Mouse (Mus musculus): ENCODE results near the gene Gnptg.

GRCm38 (mm10) chr17:25211705-25212104 lies 28.2 kb downstream of the Gnptg start:
- TF ChIP-seq CTCF (IDR thresholded peaks at IDR 0.05; ENCODE audit: borderline replicate concordance, control insufficient read depth, extremely low read depth, insufficient read depth, low read length, poor library complexity) (no peak), POLR2A (IDR thresholded peaks at IDR 0.05; ENCODE audit: control insufficient read depth, extremely low read depth, insufficient read depth, low read length, poor library complexity) (no peak)

Data from thymus, adult 2 months (tissue).